Mouse (Mus musculus) heart, adult 10 weeks (tissue): ENCODE measurements around the gene Nat14. TPM values are rescaled to one million over a fixed set of nuclear protein-coding genes. Genes with fewer than 3 reads are reported as not detected.

ENCODE experiments used
- polyA plus RNA-seq: library from polyadenylated mRNA; stranded (reverse); fragments of 350-450 nt; fragmentation: Illumina TruSeq; extraction: RNeasy Lipid Tissue Mini Kit (QIAGEN cat#74804); gene quantifications from one replicate; pipeline ENCODE4 v1.2.3, GENCODE M21; 2014; ENCODE audit warnings: low read depth, low replicate concordance

Gene Nat14
- 4.8 TPM for polyA plus RNA-seq

GRCm38 (mm10) chr7:4921824-4922482 lies at the start of gene Nat14:
Gene Nat14 (plus strand): TSS chr7:4922028.

DNA sequence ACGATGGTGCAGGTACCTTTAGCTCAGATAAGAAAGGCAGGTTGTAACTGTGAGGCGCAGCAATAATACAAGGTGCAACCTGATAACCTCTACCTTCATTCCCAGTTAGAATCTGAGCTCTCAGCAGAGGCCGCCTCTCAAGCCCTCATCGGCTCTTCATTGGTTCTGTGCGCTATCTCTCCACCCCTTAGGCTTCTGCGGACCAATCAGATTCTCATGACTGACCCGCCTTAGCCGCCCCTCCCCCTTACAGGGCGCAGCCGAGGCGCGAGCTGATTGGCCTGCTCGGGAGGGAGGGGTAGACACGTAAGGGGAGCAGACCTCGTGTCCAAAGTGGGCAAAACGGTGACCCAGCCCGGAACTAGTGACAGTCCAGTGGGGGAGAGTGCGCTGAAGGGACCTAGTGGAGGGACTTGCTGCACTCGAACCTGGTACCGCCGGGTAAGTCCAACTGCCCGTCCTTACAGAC lies 45.0 kb upstream of the Nat14 start, which contains the start of gene Isoc2a:
TSS of gene Isoc2a (plus strand) at position 401 of the 469 bp plus-strand sequence.

DNA sequence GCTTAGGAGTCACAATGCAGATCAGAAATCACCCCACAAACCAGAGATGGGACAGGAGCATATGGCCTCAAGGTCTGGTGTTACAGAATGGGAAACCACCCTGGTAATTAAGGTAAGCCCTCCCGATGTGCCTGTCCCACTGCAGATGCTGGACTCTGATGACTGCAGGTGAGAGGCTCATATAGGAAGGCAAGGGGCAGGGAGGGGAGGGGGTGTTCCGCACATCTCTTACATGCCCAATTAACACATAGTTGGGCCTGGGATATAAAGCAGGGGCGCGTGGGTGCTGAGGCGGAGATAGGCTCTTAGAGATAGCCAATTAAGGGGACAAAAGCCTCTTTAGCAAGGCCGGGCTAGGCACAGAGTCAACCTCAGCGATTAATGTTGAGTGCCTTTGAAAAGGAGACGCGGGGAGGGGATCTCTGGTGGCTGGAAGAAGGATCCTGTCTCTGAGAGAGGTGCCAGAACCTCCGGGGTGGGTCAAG lies 15.3 kb upstream of the Nat14 start, which contains the start of gene Gm36210:
TSS of gene Gm36210 (minus strand) at position 51 of the 485 bp plus-strand sequence.

GRCm38 (mm10) chr7:4915007-4915665 lies 6.7 kb upstream of the Nat14 start, which contains the start of gene Zfp628:
Gene Zfp628 (plus strand): TSS chr7:4915217.

DNA sequence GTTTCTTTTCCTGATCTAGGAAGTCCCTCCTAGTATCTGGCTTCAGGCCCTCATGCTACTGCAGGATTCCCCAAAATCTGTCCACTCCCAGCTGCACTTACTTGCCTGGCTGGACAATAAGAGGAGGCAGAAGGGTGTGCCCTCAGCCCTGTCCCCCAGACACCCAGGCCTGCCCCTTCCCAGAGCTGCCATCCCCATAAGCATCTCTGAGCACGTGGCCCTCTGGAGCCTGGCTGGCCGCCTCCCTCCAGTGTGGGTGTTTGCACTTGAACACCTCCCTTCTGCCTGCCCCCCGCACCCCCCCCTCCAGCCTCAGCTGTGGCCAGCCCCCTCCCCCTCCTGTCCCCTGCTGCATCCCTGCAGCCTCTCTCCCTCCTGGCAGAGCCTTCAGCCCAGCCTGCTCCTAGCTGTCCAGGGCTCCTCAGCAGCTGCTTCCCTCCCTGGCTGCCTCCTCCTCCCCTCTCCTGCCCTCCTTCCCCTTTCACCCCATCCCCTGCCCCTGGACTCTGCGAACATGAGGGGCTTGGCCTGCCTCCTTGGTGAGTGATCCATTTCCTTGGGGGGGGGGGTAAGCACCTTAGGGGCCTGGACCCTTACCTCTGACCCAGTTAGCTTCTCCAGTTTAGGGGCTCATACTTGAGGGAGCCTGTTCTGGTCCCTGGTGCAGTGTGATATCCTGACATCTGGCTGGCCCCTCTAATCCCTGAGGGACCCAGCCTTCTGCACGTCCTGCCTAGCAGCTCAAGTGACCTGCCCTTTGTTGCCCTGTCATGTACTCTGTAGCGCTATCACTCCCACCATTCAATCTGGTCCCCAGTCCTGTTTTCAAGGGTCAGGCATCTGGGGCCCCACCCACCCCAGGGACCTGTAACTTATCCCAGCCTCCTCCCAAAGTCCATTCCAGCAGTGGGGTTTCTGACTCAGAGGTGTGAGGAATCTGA lies 3.9 kb downstream of the Nat14 start, which contains the start of gene Ssc5d:
TSS of gene Ssc5d (plus strand) at position 345 of the 941 bp plus-strand sequence.

DNA sequence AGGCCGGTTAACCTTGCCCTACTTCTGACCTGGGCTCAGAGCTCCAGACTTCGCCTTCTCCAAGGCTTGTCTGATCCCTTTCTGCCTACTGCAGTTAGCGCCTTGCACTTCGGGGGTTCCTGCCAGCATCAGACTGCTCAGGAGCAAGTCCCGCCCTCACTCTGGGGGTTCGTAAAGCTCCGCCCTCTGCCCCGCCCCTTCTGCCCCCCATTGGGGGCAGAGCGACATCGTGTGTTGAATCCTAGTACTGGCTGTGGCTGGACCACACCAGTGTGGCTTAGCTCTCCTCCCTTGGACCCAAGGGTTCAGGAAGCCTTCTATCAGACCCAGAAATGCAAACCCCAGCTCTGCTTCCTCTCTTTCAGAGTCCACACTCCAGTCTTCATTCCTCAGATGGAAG lies 42.4 kb downstream of the Nat14 start, which contains the start of gene Sbk2:
TSS of gene Sbk2 (minus strand) at position 135 of the 400 bp plus-strand sequence.

GRCm38 (mm10) chr7:4971068-4971467 lies 49.2 kb downstream of the Nat14 start, which contains the start of gene Sbk3:
Gene Sbk3 (minus strand): TSS chr7:4971168.

Other genes with a start within 250 kb of the Nat14 start
- 37.1 TPM for gene Hspbp1, start 237.0 kb upstream of the Nat14 start, polyA plus RNA-seq
- 2.1 TPM for gene Brsk1, start 231.4 kb upstream of the Nat14 start, polyA plus RNA-seq
- gene Tmem150b, start 196.8 kb upstream of the Nat14 start, polyA plus RNA-seq: not detected
- gene Kmt5c, start 181.9 kb upstream of the Nat14 start, polyA plus RNA-seq: 22.8 TPM
- gene Cox6b2, start 168.9 kb upstream of the Nat14 start, polyA plus RNA-seq: 10.7 TPM
- not detected for gene Fam71e2, start 150.7 kb upstream of the Nat14 start, polyA plus RNA-seq
- gene Il11, start 139.2 kb upstream of the Nat14 start, polyA plus RNA-seq: not detected
- not detected for gene Tmem190, start 139.1 kb upstream of the Nat14 start, polyA plus RNA-seq
- 6.3 TPM for gene Tmem238, start 132.4 kb upstream of the Nat14 start, polyA plus RNA-seq
- 392 TPM for gene Rpl28, start 129.2 kb upstream of the Nat14 start, polyA plus RNA-seq
- gene Ube2s, start 109.4 kb upstream of the Nat14 start, polyA plus RNA-seq: 101 TPM
- not detected for gene Shisa7, start 77.3 kb upstream of the Nat14 start, polyA plus RNA-seq
- 13.4 TPM for gene Isoc2b, start 51.8 kb upstream of the Nat14 start, polyA plus RNA-seq
- gene Isoc2a, start 44.9 kb upstream of the Nat14 start, polyA plus RNA-seq: 45.8 TPM
- not detected for gene Gm36210, start 15.5 kb upstream of the Nat14 start, polyA plus RNA-seq
- 4.9 TPM for gene Zfp628, start 6.8 kb upstream of the Nat14 start, polyA plus RNA-seq
- 4.7 TPM for gene Ssc5d, start 3.8 kb downstream of the Nat14 start, polyA plus RNA-seq
- 56.6 TPM for gene Sbk2, start 42.4 kb downstream of the Nat14 start, polyA plus RNA-seq
- 60.8 TPM for gene Sbk3, start 49.1 kb downstream of the Nat14 start, polyA plus RNA-seq
- 25.1 TPM for gene Zfp579, start 74.1 kb downstream of the Nat14 start, polyA plus RNA-seq
- gene Zfp524, start 92.4 kb downstream of the Nat14 start, polyA plus RNA-seq: 14.0 TPM
- gene Fiz1, start 92.7 kb downstream of the Nat14 start, polyA plus RNA-seq: 17.3 TPM
- not detected for gene Gm44973, start 93.5 kb downstream of the Nat14 start, polyA plus RNA-seq
- gene Zfp865, start 98.3 kb downstream of the Nat14 start, polyA plus RNA-seq: 11.4 TPM
- not detected for gene Ccdc106, start 98.5 kb downstream of the Nat14 start, polyA plus RNA-seq
- gene 4632433K11Rik, start 112.1 kb downstream of the Nat14 start, polyA plus RNA-seq: not detected
- 8.3 TPM for gene Zfp784, start 116.4 kb downstream of the Nat14 start, polyA plus RNA-seq
- gene Zfp580, start 129.5 kb downstream of the Nat14 start, polyA plus RNA-seq: 3.2 TPM
- 85.2 TPM for gene U2af2, start 140.1 kb downstream of the Nat14 start, polyA plus RNA-seq
- gene Epn1, start 158.2 kb downstream of the Nat14 start, polyA plus RNA-seq: 140 TPM
- gene Rfpl4, start 194.9 kb downstream of the Nat14 start, polyA plus RNA-seq: not detected
- gene Rasl2-9, start 203.9 kb downstream of the Nat14 start, polyA plus RNA-seq: 7.9 TPM
- not detected for gene Vmn1r55, start 227.6 kb downstream of the Nat14 start, polyA plus RNA-seq